ENCODE assay signal across 9 mouse cellular contexts in the genomic region with DNA sequence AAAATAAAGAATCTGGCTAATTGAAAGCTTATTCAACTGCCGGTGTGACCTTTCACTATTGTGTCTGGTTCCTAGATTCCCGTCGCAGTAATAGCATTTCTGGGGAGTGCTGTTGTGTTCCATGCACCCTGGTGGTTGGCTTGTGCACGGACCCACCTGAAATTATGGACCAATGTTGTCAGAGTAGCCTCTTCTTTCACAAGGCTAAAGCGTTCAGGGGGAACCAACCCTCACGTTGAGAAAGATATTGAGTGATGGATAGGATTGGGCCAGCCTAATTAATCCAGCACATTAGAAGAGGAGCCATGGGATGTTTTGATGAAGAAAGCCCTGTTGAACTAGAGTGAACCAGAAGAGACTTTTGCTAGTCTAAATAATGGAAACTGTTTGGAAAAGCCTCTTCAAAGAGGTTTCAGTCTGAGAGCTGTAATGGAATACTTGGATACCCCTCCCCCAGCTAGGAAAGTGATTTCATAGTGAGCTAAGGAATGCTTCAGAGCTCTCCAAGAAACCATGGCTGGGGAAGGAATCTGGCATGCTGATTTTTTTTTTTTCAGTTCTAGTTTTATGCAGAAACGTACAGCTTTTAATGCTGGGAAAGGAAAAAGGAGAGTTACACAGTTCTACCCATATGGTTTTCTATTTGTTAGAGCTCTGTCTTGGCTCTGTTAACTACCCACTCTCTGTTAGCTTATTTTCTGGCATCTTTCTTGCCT.
A peak's percentile ranks its signal among the peaks of the same experiment; 100 is the strongest.
DNase-seq lines count a peak whose midpoint lies in the region; ATAC-seq lines count a peak whose summit lies in the region.
"Had no signal": no experiment of that assay in that cellular context is flagged by ENCODE, and none has a peak within 500 bp of the region (broad histone marks: within the 10 kb centered on the region; RNA-seq: fewer than 3 reads in every experiment).

No protein-coding gene starts in this region.

- H3K4me3 ChIP-seq in midbrain, embryonic 11.5 days (ENCODE audit: low read depth, low read length) = no peak overlapping the region
- no peak overlapping the region for H3K4me3 ChIP-seq in midbrain, embryonic 13.5 days (replicated peaks)
- no peak overlapping the region for H3K4me3 ChIP-seq in embryonic facial prominence, embryonic 15.5 days (replicated peaks)
- no peak overlapping the region for H3K4me3 ChIP-seq in hindbrain, embryonic 12.5 days

- H3K27me3 ChIP-seq in midbrain, embryonic 11.5 days (ENCODE audit: control insufficient read depth, insufficient read depth, low read length) = no peaks in the 10 kb centered on the region
- no peaks in the 10 kb centered on the region for H3K27me3 ChIP-seq in midbrain, embryonic 13.5 days
- no peaks in the 10 kb centered on the region for H3K27me3 ChIP-seq in embryonic facial prominence, embryonic 15.5 days
- H3K27me3 ChIP-seq in hindbrain, embryonic 12.5 days = no peaks in the 10 kb centered on the region

- DNase-seq in midbrain, embryonic 11.5 days (ENCODE audit: low spot score, missing footprints) = peak; percentile 81
- DNase-seq in skeletal muscle tissue, adult 2 months (ENCODE audit: low read depth, low spot score) = peak; percentile 37
- DNase-seq in testis, postnatal 14 days (ENCODE audit: low spot score) = no peak
- no peak for DNase-seq in MN1 (ENCODE audit: low spot score)
- no peak for DNase-seq in right cerebral cortex, adult 2 months (ENCODE audit: low spot score in 2 of 2)

- H3K4me2 ChIP-seq in midbrain, embryonic 11.5 days = no peak overlapping the region
- no peak overlapping the region for H3K4me2 ChIP-seq in midbrain, embryonic 13.5 days (replicated peaks)
- H3K4me2 ChIP-seq in embryonic facial prominence, embryonic 15.5 days (replicated peaks) = 0 out of 2 replicates have a peak overlapping the region, but pooled peaks have one; percentile 19
- no peak overlapping the region for H3K4me2 ChIP-seq in hindbrain, embryonic 12.5 days (replicated peaks)

- H3K9ac ChIP-seq in midbrain, embryonic 11.5 days (ENCODE audit: low read length) = no peak overlapping the region
- no peak overlapping the region for H3K9ac ChIP-seq in midbrain, embryonic 13.5 days (replicated peaks)
- H3K9ac ChIP-seq in embryonic facial prominence, embryonic 15.5 days = no peak overlapping the region
- no peak overlapping the region for H3K9ac ChIP-seq in hindbrain, embryonic 12.5 days
- H3K9ac ChIP-seq: liver, embryonic 14.5 days had no signal

- H3K27ac ChIP-seq in midbrain, embryonic 11.5 days (ENCODE audit: low read depth, low read length) = no peak overlapping the region
- H3K27ac ChIP-seq in midbrain, embryonic 13.5 days = no peak overlapping the region
- peak overlapping the region; percentile 91 for H3K27ac ChIP-seq in embryonic facial prominence, embryonic 15.5 days (replicated peaks)
- H3K27ac ChIP-seq in hindbrain, embryonic 12.5 days = peak overlapping the region; percentile 53; the same call in 1 of the 2 replicates
- H3K27ac ChIP-seq: liver, embryonic 14.5 days had no signal

- no peaks in the 10 kb centered on the region for H3K4me1 ChIP-seq in midbrain, embryonic 11.5 days (ENCODE audit: control insufficient read depth, insufficient read depth, low read length)
- H3K4me1 ChIP-seq in midbrain, embryonic 13.5 days (replicated peaks) = peaks cover 10% of the 10 kb centered on the region
- H3K4me1 ChIP-seq in embryonic facial prominence, embryonic 15.5 days = peaks cover 22% of the 10 kb centered on the region
- peaks cover 7% of the 10 kb centered on the region for H3K4me1 ChIP-seq in hindbrain, embryonic 12.5 days

- no peak for ATAC-seq in midbrain, embryonic 11.5 days (ENCODE audit: low FRiP score)
- no peak for ATAC-seq in midbrain, embryonic 13.5 days
- ATAC-seq in embryonic facial prominence, embryonic 15.5 days (ENCODE audit: insufficient number of reproducible peaks, low FRiP score, low TSS enrichment, low read depth) = peak; percentile 84
- ATAC-seq in hindbrain, embryonic 12.5 days (ENCODE audit: low FRiP score) = no peak

- H3K36me3 ChIP-seq in midbrain, embryonic 11.5 days (ENCODE audit: control insufficient read depth, insufficient read depth, low read length) = no peaks in the 10 kb centered on the region
- H3K36me3 ChIP-seq in midbrain, embryonic 13.5 days = no peaks in the 10 kb centered on the region
- H3K36me3 ChIP-seq in embryonic facial prominence, embryonic 15.5 days = no peaks in the 10 kb centered on the region
- no peaks in the 10 kb centered on the region for H3K36me3 ChIP-seq in hindbrain, embryonic 12.5 days

- no peaks in the 10 kb centered on the region for H3K9me3 ChIP-seq in midbrain, embryonic 11.5 days (ENCODE audit: control insufficient read depth, low read length)
- H3K9me3 ChIP-seq in midbrain, embryonic 13.5 days = no peaks in the 10 kb centered on the region
- H3K9me3 ChIP-seq in embryonic facial prominence, embryonic 15.5 days (replicated peaks) = no peaks in the 10 kb centered on the region
- H3K9me3 ChIP-seq in hindbrain, embryonic 12.5 days (replicated peaks) = no peaks in the 10 kb centered on the region

- WGBS in midbrain, embryonic 11.5 days = 58% methylated on average over 7 of the region's 7 CpGs
- WGBS in midbrain, embryonic 13.5 days = 62% methylated on average over 7 of the region's 7 CpGs
- 29% methylated on average over 7 of the region's 7 CpGs for WGBS in embryonic facial prominence, embryonic 15.5 days
- WGBS in hindbrain, embryonic 12.5 days = 42% methylated on average over 7 of the region's 7 CpGs

Comparison
In these comparisons a context has a peak if more than half of its experiments do, and no peak if none do; other contexts are left out.
1. DNase-seq: peak in midbrain, embryonic 11.5 days (single experiment) and skeletal muscle tissue, adult 2 months (single experiment); none in testis, postnatal 14 days (single experiment), MN1 (single experiment) and right cerebral cortex, adult 2 months (0 of 2).
2. H3K27ac ChIP-seq: peak in embryonic facial prominence, embryonic 15.5 days (single experiment) and hindbrain, embryonic 12.5 days (single experiment); none in midbrain, embryonic 11.5 days (single experiment) and midbrain, embryonic 13.5 days (single experiment).